Comparison of ENCODE assay signal across 23 mouse cellular contexts in genomic region chr6:75145976-75146375, GRCm38 (mm10).
"Had no signal": no experiment of that assay in that cellular context is flagged by ENCODE, and none has a peak within 500 bp of the region (broad histone marks: within the 10 kb centered on the region; RNA-seq: fewer than 3 reads in every experiment).

No protein-coding gene starts in this region.

- H3K9me3 ChIP-seq: embryonic facial prominence, embryonic 10.5 days; embryonic facial prominence, embryonic 12.5 days; embryonic facial prominence, embryonic 13.5 days; embryonic facial prominence, embryonic 15.5 days; forebrain, embryonic 10.5 days; forebrain, embryonic 12.5 days; forebrain, embryonic 13.5 days; forebrain, embryonic 15.5 days; heart, embryonic 10.5 days had no signal

- H3K4me3 ChIP-seq: embryonic facial prominence, embryonic 10.5 days; embryonic facial prominence, embryonic 12.5 days; embryonic facial prominence, embryonic 13.5 days; embryonic facial prominence, embryonic 15.5 days; erythroblast, embryonic 14.5 days; forebrain, embryonic 10.5 days; forebrain, embryonic 12.5 days; forebrain, embryonic 13.5 days; forebrain, embryonic 15.5 days; gastrocnemius, adult 2 months; heart, adult 2 months; heart, embryonic 10.5 days had no signal

- H3K9ac ChIP-seq: embryonic facial prominence, embryonic 12.5 days; embryonic facial prominence, embryonic 13.5 days; embryonic facial prominence, embryonic 15.5 days; forebrain, embryonic 12.5 days; forebrain, embryonic 13.5 days; forebrain, embryonic 15.5 days; forebrain, postnatal 0 days had no signal

- H3K27ac ChIP-seq: embryonic facial prominence, embryonic 10.5 days; embryonic facial prominence, embryonic 12.5 days; embryonic facial prominence, embryonic 13.5 days; embryonic facial prominence, embryonic 15.5 days; forebrain, embryonic 10.5 days; forebrain, embryonic 12.5 days; forebrain, embryonic 13.5 days; forebrain, embryonic 15.5 days; gastrocnemius, adult 2 months; heart, adult 2 months; heart, embryonic 10.5 days had no signal

- H3K36me3 ChIP-seq: embryonic facial prominence, embryonic 10.5 days; embryonic facial prominence, embryonic 12.5 days; embryonic facial prominence, embryonic 13.5 days; embryonic facial prominence, embryonic 15.5 days; forebrain, embryonic 10.5 days; forebrain, embryonic 12.5 days; forebrain, embryonic 15.5 days; heart, embryonic 10.5 days had no signal

- DNase-seq: cerebellum, postnatal 14 days; cerebellum, postnatal 25 days; cerebellum, postnatal 36 days; embryo, embryonic 11 days; forebrain, postnatal 0 days; gastrocnemius, adult 2 months; gastrocnemius, postnatal 10 days; gastrocnemius, postnatal 14 days; gastrocnemius, postnatal 25 days; gastrocnemius, postnatal 36 days; heart, adult 11 months; heart, adult 18-20 months; heart, adult 2 months had no signal

- H3K4me1 ChIP-seq: embryonic facial prominence, embryonic 10.5 days; embryonic facial prominence, embryonic 12.5 days; embryonic facial prominence, embryonic 13.5 days; embryonic facial prominence, embryonic 15.5 days; forebrain, embryonic 10.5 days; forebrain, embryonic 12.5 days; forebrain, embryonic 13.5 days; forebrain, embryonic 15.5 days; heart, embryonic 10.5 days had no signal
